Mouse (Mus musculus) erythroblast, adult 5-6 weeks (primary cell): Measurements from ENCODE around the gene Bpifc. TPM values are rescaled to one million over a fixed set of nuclear protein-coding genes. Genes with fewer than 3 reads are reported as not detected.
A peak's percentile ranks its signal among the peaks of the same experiment; 100 is the strongest.

Experiments used
- ATAC-seq: replicated peaks from 2 replicates; pipeline ENCODE4 v1.8.0; 2016; ENCODE audit warnings: moderate number of reproducible peaks, mild to moderate bottlenecking, moderate TSS enrichment, inconsistent platforms; ENCODE audit not compliant: poor library complexity, low FRiP score, severe bottlenecking
- total RNA-seq, 2 experiments: library from RNA; stranded (forward) in 1 of 2; stranded (reverse) in 1 of 2; fragments of 150-400 nt in 1 of 2; fragments of 200-764, 138-1000 nt in 1 of 2; gene quantifications; 2 replicates each; pipeline versions ENCODE4 v1.2.3 to v1.2.4; 2015 to 2017; ENCODE audit warnings: low replicate concordance in 2 of 2

The Bpifc gene
- total RNA-seq, 2 experiments from 2014 or later = not detected

GRCm38 (mm10) chr10:86021408-86021748 lies 9.7 kb upstream of the Bpifc start:
- peak; percentile 18 for ATAC-seq

DNA sequence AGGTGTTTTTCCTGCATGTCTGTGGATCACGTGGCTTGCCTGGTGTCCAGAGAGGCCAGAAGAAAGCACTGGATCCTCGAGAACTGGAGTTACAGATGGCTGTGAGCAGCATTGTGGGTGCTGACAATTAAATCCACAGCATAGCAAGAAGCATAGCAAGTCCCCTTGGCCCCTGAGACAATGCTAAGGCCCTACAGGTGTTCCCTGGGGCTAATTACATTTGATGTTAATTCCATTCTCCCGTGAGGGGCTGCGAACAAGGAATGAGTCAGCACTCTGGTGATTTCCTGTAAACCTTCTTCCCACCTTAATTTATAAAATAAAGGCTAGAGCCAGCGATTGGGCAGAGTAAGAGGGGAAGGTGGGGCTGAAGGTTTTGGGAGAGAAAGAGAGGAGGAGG lies 7.1 kb upstream of the Bpifc start:
- ATAC-seq = no peak

DNA sequence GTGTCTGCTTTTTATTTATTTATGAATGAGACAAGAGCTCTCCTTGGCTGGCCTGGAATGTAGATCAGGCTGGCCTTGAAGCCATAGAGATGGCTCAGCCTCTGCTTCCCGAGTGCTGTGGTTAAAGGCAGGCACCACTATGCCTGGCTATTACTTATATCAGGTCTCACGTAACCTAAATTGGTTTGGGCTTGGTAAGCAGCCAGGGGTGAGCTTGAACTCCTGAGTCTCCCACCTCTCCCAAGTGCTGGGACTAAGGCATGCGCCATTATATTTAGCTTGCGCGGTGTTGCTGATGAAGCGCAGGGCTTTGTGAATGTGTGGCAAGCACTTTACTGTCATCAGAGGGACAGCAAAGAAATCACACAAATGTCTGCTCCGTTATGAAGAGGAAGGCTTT lies 6.1 kb upstream of the Bpifc start:
- no peak for ATAC-seq

DNA sequence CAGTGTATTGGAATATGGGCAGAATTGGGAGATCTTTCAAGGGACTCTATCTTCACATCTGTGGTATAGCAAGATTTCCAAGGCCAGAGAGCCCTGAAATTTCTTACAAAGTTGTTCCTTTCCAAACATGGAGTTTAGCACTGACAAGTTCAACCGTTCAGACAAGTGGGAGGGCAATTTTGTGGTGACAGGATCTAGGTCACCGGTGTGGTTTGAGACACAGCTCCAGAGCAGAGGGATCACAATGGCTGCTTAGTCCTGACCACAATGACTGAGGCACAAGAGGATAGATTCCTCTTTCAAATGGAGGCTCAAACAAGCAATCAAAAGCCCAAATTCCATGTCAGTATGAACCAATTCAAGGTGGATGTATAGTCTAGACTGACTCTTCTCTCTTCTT lies 523 bp downstream of the Bpifc start:
- no peak for ATAC-seq

DNA sequence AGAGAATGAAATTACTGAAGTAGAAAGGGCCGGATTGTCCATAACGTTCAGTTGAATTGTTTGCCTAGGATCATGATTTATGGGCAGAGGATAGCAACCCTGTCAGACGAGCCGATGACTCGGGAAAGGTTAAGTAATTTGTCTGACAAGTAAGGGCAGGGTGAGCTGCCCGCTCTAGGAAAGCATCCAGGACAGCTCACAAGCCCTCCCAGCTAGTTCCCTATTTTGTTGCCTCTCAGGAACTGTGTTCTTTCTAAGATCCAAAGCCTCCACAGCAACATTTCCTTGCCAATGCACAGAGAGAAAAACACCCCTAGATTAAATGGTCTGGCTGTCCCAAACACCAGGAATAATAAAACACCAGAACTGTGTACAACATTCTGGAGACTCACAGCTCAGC lies 1.1 kb downstream of the Bpifc start:
- no peak for ATAC-seq

DNA sequence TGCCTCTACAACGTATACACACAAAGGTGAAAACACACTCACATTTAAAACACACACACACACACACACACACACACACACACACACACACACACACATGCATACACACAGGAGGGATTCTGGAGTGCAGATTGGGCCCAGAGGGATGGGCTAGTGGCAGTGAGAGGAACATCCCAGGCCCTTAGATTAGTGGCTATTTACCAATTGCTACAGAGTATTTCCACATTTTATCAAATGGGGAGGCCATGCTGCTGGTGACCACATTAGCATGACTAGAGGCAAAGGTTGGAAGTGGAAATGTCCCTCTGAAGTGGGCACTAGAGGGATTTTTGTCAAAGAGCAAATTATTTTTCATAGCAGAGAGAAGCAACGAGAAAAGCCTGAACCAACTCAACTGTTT lies 2.0 kb downstream of the Bpifc start:
- ATAC-seq = no peak

DNA sequence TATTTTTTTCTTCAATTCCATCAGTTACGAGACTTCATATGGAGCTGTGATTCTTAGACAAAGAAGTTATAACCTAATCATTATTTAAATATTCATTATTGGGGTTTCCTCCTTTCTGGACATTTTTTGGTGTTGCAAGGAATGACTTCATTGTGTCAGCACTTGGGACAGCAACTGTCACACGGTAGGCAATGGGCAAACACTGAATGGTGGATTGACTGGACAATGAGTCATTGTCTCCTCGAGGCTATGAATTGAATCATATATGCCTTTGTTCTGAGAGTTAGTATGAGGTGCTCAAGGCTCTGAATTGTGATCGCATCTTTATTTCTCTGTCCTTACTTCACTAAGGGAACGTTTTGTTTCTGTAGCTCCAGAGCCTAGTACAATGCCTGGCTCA lies 5.2 kb downstream of the Bpifc start:
- no peak for ATAC-seq

- no peak for ATAC-seq
Observed at GRCm38 (mm10) chr10:86000447-86000846, 11.2 kb downstream of the Bpifc start.

GRCm38 (mm10) chr10:85994543-85995104 lies 17.1 kb downstream of the Bpifc start:
- no peak for ATAC-seq

- no peak for ATAC-seq
Observed at GRCm38 (mm10) chr10:85993836-85994235, 17.9 kb downstream of the Bpifc start.

- ATAC-seq = no peak
Observed at GRCm38 (mm10) chr10:85992412-85992811, 19.3 kb downstream of the Bpifc start.

- no peak for ATAC-seq
Observed at GRCm38 (mm10) chr10:85989412-85990115, 22.1 kb downstream of the Bpifc start.

GRCm38 (mm10) chr10:85972915-85973314 lies 38.8 kb downstream of the Bpifc start:
- ATAC-seq = no peak

- no peak for ATAC-seq
Observed at GRCm38 (mm10) chr10:85971826-85972225, 39.9 kb downstream of the Bpifc start.

DNA sequence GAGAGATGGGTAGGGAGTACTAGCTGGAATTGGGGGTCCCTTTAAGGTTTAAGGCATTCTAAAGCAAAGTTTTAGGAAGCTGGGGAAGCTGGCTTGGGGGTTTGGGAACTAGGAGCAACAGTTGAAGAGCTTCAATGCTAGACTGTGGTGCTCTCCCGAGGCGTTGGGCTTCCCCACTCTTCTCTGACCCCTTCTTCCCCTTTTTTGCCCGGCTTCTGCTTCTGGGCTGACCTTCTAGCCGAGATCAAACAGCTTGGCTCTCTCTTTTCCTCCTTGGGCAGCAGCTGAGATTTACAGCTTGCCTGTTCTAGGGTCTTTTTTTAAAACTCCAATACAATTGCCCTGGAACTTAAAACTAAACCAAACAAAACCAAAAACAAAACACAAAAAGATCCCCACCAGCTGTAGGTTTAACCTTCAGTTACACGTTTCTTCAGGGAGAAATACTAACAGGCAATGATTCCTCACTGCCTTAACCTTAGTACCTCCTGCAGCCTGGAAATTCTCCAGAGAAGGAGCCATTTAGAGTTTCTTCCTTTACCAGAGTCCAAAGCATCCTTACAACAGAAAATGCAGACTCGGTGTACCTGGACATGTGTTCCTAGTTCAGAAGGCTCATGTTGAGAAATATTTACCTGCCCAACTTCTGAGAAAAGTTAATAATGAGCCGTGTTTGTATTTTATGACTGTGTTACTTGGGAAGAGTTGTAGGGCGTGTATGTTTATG lies 41.6 kb downstream of the Bpifc start:
- ATAC-seq = no peak

DNA sequence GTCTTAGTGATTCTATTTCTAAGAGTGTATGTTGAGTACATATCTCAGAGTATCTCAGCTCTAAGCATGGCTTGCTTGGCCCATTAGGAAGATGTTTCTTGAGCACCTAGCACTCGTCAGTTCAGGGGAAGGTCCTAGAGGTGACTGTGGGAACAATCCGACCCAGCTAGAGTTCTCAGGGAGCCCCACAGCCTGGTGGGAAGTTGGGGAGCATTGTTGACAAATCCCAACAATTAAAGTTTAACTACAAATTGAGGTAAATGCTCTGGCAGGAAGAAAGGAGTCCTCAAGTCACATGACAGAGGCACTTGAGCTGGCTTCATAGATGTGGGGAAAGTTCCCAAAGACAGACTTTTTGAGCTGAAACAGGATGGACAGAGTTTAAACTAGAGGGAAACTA lies 43.0 kb downstream of the Bpifc start:
- ATAC-seq = no peak

GRCm38 (mm10) chr10:85968157-85968634 lies 43.5 kb downstream of the Bpifc start:
- ATAC-seq = peak; percentile 79

DNA sequence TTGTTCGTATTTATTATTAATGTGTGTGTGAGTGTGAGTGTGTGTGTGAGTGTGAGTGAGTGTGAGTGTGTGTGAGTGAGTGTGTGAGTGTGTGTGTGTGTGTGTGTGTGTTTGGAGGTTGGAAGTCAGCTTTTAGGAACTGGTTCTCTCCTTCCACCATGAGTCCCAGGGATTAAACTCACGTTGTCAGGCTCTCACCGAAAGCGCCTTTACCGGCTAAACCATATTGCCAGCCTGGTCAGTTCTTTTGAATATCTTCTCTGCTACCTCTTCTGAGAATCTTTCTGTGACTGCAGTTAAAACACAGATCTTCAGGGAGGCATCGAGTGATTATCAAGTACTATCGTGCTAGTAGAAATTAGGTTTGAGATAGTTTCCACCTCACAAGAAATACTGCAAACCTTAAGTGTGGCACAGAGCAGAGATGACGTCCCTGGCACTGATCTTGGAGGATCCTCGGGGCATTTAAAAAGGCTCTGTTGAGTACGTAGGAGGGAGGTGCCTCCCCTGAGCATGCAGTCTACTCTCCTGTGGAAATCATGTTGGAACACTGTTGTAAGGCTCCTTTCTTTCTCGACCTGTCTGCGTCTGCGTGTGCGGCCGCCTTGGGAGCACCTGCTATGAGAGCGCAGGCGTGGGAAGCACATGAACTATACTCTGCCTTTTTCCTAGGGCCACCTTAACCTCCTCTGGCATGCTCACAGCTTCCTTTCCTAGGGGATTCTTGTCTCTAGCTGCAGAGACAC lies 44.1 kb downstream of the Bpifc start:
- peak; percentile 20; the same call in 1 of the 2 replicates for ATAC-seq

DNA sequence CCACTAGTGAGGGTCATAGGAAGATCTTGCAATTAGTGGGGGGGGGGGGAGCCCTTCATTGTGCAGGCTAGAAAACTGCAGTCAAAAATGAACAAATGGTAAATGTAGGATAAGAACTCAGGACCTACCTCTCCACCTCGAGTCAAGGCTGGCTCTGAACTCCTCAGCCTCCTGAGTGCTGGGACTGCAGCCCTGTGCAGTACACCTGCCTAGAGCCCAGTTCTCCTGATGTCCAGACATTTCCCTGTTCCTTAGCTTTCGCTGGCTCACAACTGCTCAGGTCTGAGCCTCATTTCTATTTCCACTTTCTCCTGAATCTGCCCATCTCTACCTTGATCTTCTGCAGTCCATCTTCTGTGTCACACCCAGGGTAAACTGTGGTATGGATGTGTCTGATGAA lies 45.2 kb downstream of the Bpifc start:
- no peak for ATAC-seq

DNA sequence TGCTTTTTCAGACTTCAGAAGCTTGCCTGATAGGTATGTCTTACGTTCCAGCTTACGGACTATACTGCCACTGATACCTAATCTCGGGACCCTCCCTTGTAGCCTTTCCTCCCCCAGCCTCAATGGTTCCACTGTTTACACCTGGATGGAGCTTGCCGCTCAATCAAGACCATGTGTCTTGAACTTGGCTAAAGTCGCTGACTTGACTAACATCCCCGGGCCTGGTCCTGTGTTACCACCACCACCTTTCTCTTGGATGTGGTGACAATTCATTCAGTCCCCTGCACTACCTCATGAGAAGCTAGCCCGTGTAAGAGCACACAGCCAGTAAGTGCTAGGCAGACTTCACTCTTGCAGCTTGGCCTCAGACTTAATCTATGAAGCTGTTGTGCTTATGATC lies 47.4 kb downstream of the Bpifc start:
- no peak for ATAC-seq

DNA sequence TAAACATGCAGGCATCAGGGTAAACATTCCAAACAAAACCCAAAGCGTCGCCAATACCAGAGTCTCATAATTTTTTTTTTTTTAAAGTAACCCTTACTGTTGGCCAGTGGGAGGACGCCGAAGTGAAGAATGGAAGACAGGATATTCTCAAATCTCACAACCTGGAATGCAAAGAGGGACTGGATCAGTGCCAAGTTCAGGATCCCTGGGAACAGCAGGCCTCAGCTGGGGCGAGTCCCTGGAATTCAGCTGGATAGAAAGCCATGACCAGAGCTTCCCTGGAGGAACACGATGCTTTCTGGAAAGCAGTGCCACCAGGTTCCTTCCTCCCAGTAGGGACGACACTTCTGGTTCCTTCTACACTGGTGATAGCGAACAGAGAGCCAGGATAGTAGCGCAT lies 48.8 kb downstream of the Bpifc start:
- no peak for ATAC-seq
